In genomic region chr5:110852990-110853389, GRCm38 (mm10) we compare ENCODE assay signal across 23 mouse cellular contexts. TPM values are rescaled to one million over a fixed set of nuclear protein-coding genes. Genes with fewer than 3 reads are reported as not detected.
DNase-seq lines count a peak whose midpoint lies in the region; ATAC-seq and TF ChIP-seq lines count a peak whose summit lies in the region.
"Had no signal": no experiment of that assay in that cellular context is flagged by ENCODE, and none has a peak within 500 bp of the region (broad histone marks: within the 10 kb centered on the region; RNA-seq: fewer than 3 reads in every experiment).

No protein-coding gene starts in this region.

- DNase-seq in heart, adult 11 months = peak; percentile 35
- no peak for DNase-seq in layer of hippocampus, adult 2 months (ENCODE audit: low spot score in 2 of 2)
- no peak for DNase-seq in layer of hippocampus, postnatal 10 days (ENCODE audit: low spot score in 2 of 2)
- DNase-seq in midbrain, embryonic 11.5 days (ENCODE audit: low spot score, missing footprints) = peak; percentile 57
- no peak for DNase-seq in ovary, postnatal 10 days (ENCODE audit: low spot score)
- DNase-seq in thymus, postnatal 14 days = no peak
- DNase-seq: adrenal gland, postnatal 14 days; cerebellum, adult 9-10 months; heart, postnatal 10 days; kidney, adult 18-20 months; kidney, postnatal 14 days; lung, postnatal 14 days; midbrain, embryonic 14.5 days; thymus, postnatal 25 days had no signal

- peaks cover 7% of the 10 kb centered on the region for H3K4me1 ChIP-seq in heart, embryonic 12.5 days (replicated peaks)
- H3K4me1 ChIP-seq in midbrain, embryonic 11.5 days (ENCODE audit: control insufficient read depth, insufficient read depth, low read length) = no peaks in the 10 kb centered on the region
- H3K4me1 ChIP-seq in midbrain, embryonic 16.5 days (ENCODE audit: control insufficient read depth, insufficient read depth, low read length) = no peaks in the 10 kb centered on the region
- H3K4me1 ChIP-seq: hindbrain, embryonic 10.5 days; neural tube, embryonic 12.5 days had no signal

- H3K4me3 ChIP-seq in heart, embryonic 12.5 days = no peak overlapping the region
- H3K4me3 ChIP-seq in layer of hippocampus, adult 2 months = no peak overlapping the region
- H3K4me3 ChIP-seq in midbrain, embryonic 11.5 days (ENCODE audit: low read depth, low read length) = no peak overlapping the region
- H3K4me3 ChIP-seq in midbrain, embryonic 16.5 days (ENCODE audit: low read depth, low read length) = no peak overlapping the region
- H3K4me3 ChIP-seq: embryonic facial prominence, embryonic 10.5 days; hindbrain, embryonic 10.5 days; megakaryocyte, embryonic 14.5 days; neural tube, embryonic 12.5 days had no signal

- H3K36me3 ChIP-seq in heart, embryonic 12.5 days = peaks cover 39% of the 10 kb centered on the region
- peaks cover 3% of the 10 kb centered on the region for H3K36me3 ChIP-seq in midbrain, embryonic 11.5 days (ENCODE audit: control insufficient read depth, insufficient read depth, low read length)
- no peaks in the 10 kb centered on the region for H3K36me3 ChIP-seq in midbrain, embryonic 16.5 days (ENCODE audit: control insufficient read depth, insufficient read depth, low read length)

- ATAC-seq in heart, embryonic 12.5 days (ENCODE audit: insufficient number of reproducible peaks, low FRiP score) = no peak
- ATAC-seq in midbrain, embryonic 11.5 days (ENCODE audit: low FRiP score) = no peak
- no peak for ATAC-seq in midbrain, embryonic 16.5 days
- ATAC-seq: CD4-positive, CD25-positive, alpha-beta regulatory T cell, adult 4 months had no signal

- H3K4me2 ChIP-seq in heart, embryonic 12.5 days = no peak overlapping the region
- no peak overlapping the region for H3K4me2 ChIP-seq in midbrain, embryonic 11.5 days
- H3K4me2 ChIP-seq in midbrain, embryonic 16.5 days (ENCODE audit: low read length) = no peak overlapping the region
- H3K4me2 ChIP-seq: heart, embryonic 11.5 days; neural tube, embryonic 12.5 days had no signal

- TF ChIP-seq CTCF in layer of hippocampus, adult 2 months (conservative IDR thresholded peaks at IDR 0.05) = peak; percentile 54

- H3K27me3 ChIP-seq in heart, embryonic 12.5 days (replicated peaks) = no peaks in the 10 kb centered on the region
- H3K27me3 ChIP-seq in midbrain, embryonic 11.5 days (ENCODE audit: control insufficient read depth, insufficient read depth, low read length) = no peaks in the 10 kb centered on the region
- no peaks in the 10 kb centered on the region for H3K27me3 ChIP-seq in midbrain, embryonic 16.5 days (ENCODE audit: control insufficient read depth, insufficient read depth, low read depth, low read length)
- H3K27me3 ChIP-seq: megakaryocyte, embryonic 14.5 days; neural tube, embryonic 12.5 days had no signal

- H3K9me3 ChIP-seq in heart, embryonic 12.5 days (replicated peaks) = 0 out of 2 replicates have a peak, but pooled peaks cover 6% of the 10 kb centered on the region
- H3K9me3 ChIP-seq in midbrain, embryonic 11.5 days (ENCODE audit: control insufficient read depth, low read length) = no peaks in the 10 kb centered on the region
- no peaks in the 10 kb centered on the region for H3K9me3 ChIP-seq in midbrain, embryonic 16.5 days (replicated peaks; ENCODE audit: control insufficient read depth, low read length, poor library complexity, severe bottlenecking)
- H3K9me3 ChIP-seq: G1E; hindbrain, embryonic 10.5 days; megakaryocyte, embryonic 14.5 days; neural tube, embryonic 12.5 days had no signal

- H3K27ac ChIP-seq in heart, embryonic 12.5 days (ENCODE audit: poor library complexity, severe bottlenecking) = no peak overlapping the region
- no peak overlapping the region for H3K27ac ChIP-seq in layer of hippocampus, adult 2 months
- no peak overlapping the region for H3K27ac ChIP-seq in midbrain, embryonic 11.5 days (ENCODE audit: low read depth, low read length)
- H3K27ac ChIP-seq in midbrain, embryonic 16.5 days (ENCODE audit: low read length) = no peak overlapping the region
- H3K27ac ChIP-seq: embryonic facial prominence, embryonic 10.5 days; hindbrain, embryonic 10.5 days; neural tube, embryonic 12.5 days had no signal

- no peak overlapping the region for H3K9ac ChIP-seq in heart, embryonic 12.5 days
- H3K9ac ChIP-seq in midbrain, embryonic 11.5 days (ENCODE audit: low read length) = no peak overlapping the region
- H3K9ac ChIP-seq in midbrain, embryonic 16.5 days (ENCODE audit: low read depth, low read length) = no peak overlapping the region
- H3K9ac ChIP-seq: neural tube, embryonic 12.5 days had no signal

- 80% methylated on average over 1 of the region's 1 CpGs for WGBS in heart, embryonic 12.5 days
- WGBS in midbrain, embryonic 11.5 days = 86% methylated on average over 1 of the region's 1 CpGs
- WGBS in midbrain, embryonic 16.5 days = 91% methylated on average over 1 of the region's 1 CpGs

RNA-seq across cellular contexts. Expression of gene Chek2, which starts 13.2 kb away (rescaled TPM):
- polyA plus RNA-seq in heart, embryonic 12.5 days (2016; fragmentation: Nextera tagmentation; extraction: Ambion mirVana) = 18.4 and 19.4 TPM in 2 replicates
- total RNA-seq in layer of hippocampus, adult 2 months (2021) = 1 to 10 TPM in 1 of 2 experiments, under 1 TPM in 1; 0.56 to 2.8 TPM
- 1 to 10 TPM; 2.6 to 3.5 TPM for total RNA-seq in layer of hippocampus, postnatal 10 days (2021)
- polyA plus RNA-seq in midbrain, embryonic 11.5 days (2014; fragmentation: Nextera tagmentation; extraction: Ambion mirVana) = 26.8 and 28.5 TPM in 2 replicates
- 4.4 and 4.5 TPM in 2 replicates for polyA plus RNA-seq in midbrain, embryonic 16.5 days (2015; fragmentation: Nextera tagmentation; extraction: Ambion mirVana)

RNA-seq across cellular contexts. Expression of gene Hscb, which starts 13.4 kb away (rescaled TPM):
- 32.3 and 33.4 TPM in 2 replicates for polyA plus RNA-seq in heart, embryonic 12.5 days (2016; fragmentation: Nextera tagmentation; extraction: Ambion mirVana)
- total RNA-seq in layer of hippocampus, adult 2 months (2021) = 10 to 100 TPM; 11.3 to 13.9 TPM
- 1 to 10 TPM; 8.9 to 9.6 TPM for total RNA-seq in layer of hippocampus, postnatal 10 days (2021)
- polyA plus RNA-seq in midbrain, embryonic 11.5 days (2014; fragmentation: Nextera tagmentation; extraction: Ambion mirVana) = 21.0 and 25.0 TPM in 2 replicates
- 7.7 and 8.7 TPM in 2 replicates for polyA plus RNA-seq in midbrain, embryonic 16.5 days (2015; fragmentation: Nextera tagmentation; extraction: Ambion mirVana)

RNA-seq across cellular contexts. Expression of gene Ttc28, which starts 26.6 kb away (rescaled TPM):
- 10.3 and 12.1 TPM in 2 replicates for polyA plus RNA-seq in heart, embryonic 12.5 days (2016; fragmentation: Nextera tagmentation; extraction: Ambion mirVana)
- 10 to 100 TPM; 10.2 to 11.7 TPM for total RNA-seq in layer of hippocampus, adult 2 months (2021)
- total RNA-seq in layer of hippocampus, postnatal 10 days (2021) = 10 to 100 TPM; 29.6 to 32.7 TPM
- polyA plus RNA-seq in midbrain, embryonic 11.5 days (2014; fragmentation: Nextera tagmentation; extraction: Ambion mirVana) = 12.7 and 13.5 TPM in 2 replicates
- 16.6 and 17.1 TPM in 2 replicates for polyA plus RNA-seq in midbrain, embryonic 16.5 days (2015; fragmentation: Nextera tagmentation; extraction: Ambion mirVana)

RNA-seq across cellular contexts. Expression of gene Ulk1, which starts 43.1 kb away (rescaled TPM):
- polyA plus RNA-seq in heart, embryonic 12.5 days (2016; fragmentation: Nextera tagmentation; extraction: Ambion mirVana) = 17.4 TPM in 2 replicates
- 10 to 100 TPM; 70.0 to 72.8 TPM for total RNA-seq in layer of hippocampus, adult 2 months (2021)
- total RNA-seq in layer of hippocampus, postnatal 10 days (2021) = 10 to 100 TPM; 66.7 to 73.7 TPM
- 28.1 and 36.1 TPM in 2 replicates for polyA plus RNA-seq in midbrain, embryonic 11.5 days (2014; fragmentation: Nextera tagmentation; extraction: Ambion mirVana)
- polyA plus RNA-seq in midbrain, embryonic 16.5 days (2015; fragmentation: Nextera tagmentation; extraction: Ambion mirVana) = 29.9 and 31.5 TPM in 2 replicates

Comparison
In these comparisons a context has a peak if more than half of its experiments do, and no peak if none do; other contexts are left out.
1. DNase-seq: peak in heart, adult 11 months (single experiment) and midbrain, embryonic 11.5 days (single experiment); none in layer of hippocampus, adult 2 months (0 of 2), layer of hippocampus, postnatal 10 days (0 of 2), ovary, postnatal 10 days (single experiment) and thymus, postnatal 14 days (single experiment).